Mouse (Mus musculus) urinary bladder, postnatal 36 days (tissue): Measurements from ENCODE around the gene Nmt1.
A peak's percentile ranks its signal among the peaks of the same experiment; 100 is the strongest.

ENCODE experiments used
- DNase-seq, 2 experiments: peaks; one replicate each; pipeline ENCODE4 v3.0.0; 2022; ENCODE audit warnings: low spot score in 2 of 2, mixed read lengths in 1 of 2

The Nmt1 gene

DNA sequence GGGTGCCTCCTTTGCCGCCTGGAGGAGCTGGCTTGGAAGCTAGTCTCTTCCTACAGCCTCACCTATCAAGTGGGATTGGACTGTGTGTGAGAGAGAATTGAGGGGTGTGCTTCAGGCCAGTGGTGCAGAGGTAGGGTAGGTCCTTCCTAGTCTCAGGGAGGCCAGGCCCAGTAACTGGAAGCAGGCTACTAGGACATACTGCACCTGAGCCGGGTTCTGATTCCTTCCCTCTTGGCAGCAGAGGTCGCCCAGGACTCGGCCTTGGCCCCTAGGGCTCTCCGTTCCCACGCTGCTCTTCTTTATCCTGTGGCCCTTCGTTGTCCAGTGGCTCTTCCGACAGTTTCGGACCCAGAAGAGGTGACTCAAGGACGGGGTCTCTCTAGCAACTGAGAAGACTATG is 83.3 kb downstream of the Nmt1 start:
- DNase-seq, result no peak

- DNase-seq, result peak; percentile 82 to 92
Observed at GRCm38 (mm10) chr11:103111881-103112551, 84.0 kb downstream of the Nmt1 start.

- DNase-seq, result no peak
Observed at GRCm38 (mm10) chr11:103112552-103112912, 84.5 kb downstream of the Nmt1 start.

GRCm38 (mm10) chr11:103113005-103113404 is 85.0 kb downstream of the Nmt1 start:
- no peak for DNase-seq

GRCm38 (mm10) chr11:103113771-103114170 is 85.8 kb downstream of the Nmt1 start:
- no peak for DNase-seq

DNA sequence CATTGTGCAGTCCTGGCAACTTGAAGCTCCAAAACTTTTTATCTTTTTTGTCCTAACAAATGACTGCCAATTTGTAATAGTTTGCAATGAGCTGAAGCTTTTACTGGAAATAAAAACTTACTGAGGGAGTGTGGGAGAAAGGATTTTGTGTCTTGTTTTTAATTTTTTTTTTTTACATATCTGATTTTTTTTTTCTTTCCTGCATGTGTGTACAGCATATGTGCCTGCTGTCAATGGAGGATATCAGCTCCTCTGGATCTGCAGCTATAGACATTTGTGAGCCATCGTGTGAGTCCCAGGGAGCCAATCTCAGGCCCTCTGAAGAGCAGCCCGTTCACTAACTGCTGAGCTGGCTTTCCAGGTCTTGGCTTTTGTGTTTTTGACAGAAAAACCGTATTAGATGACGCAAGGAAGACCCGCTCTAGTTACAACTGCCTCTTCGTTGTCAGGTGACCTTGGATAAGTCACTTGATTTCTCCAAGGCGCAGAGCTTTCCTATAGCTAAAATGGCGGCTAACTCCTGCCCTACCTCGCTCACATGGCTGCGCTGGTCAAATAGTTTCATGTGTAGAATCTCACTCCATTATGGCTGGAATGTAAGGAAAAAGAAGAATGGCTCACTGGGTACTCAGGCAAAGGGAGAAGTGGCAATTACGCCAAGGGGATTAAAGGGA is 86.4 kb downstream of the Nmt1 start:
- no peak for DNase-seq

GRCm38 (mm10) chr11:103115163-103116007 is 87.4 kb downstream of the Nmt1 start:
- DNase-seq, result peak in 1 of 2 experiments; percentile 82

GRCm38 (mm10) chr11:103116008-103116818 is 88.2 kb downstream of the Nmt1 start, which contains the start of gene Hexim1:
TSS of gene Hexim1 (plus strand) at chr11:103116231.
- peak; percentile 100 for DNase-seq

GRCm38 (mm10) chr11:103116959-103117590 is 89.1 kb downstream of the Nmt1 start:
- peak; percentile 78 to 82 for DNase-seq

DNA sequence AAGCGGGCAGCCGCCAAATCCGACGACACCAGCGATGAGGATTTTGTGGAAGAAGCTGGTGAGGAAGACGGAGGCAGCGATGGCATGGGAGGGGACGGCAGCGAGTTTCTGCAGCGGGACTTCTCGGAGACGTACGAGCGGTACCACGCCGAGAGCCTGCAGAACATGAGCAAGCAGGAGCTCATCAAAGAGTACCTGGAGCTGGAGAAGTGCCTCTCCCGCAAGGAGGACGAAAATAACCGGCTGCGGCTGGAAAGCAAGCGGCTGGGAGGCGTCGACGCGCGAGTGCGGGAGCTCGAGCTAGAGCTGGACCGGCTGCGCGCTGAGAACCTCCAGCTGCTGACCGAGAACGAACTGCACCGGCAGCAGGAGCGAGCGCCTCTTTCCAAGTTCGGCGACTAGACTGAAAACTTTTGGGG is 89.6 kb downstream of the Nmt1 start:
- DNase-seq, result no peak
